10 mouse cellular contexts compared by ENCODE assay signal in genomic region chr7:28601668-28602067, GRCm38 (mm10). TPM values are rescaled to one million over a fixed set of nuclear protein-coding genes. Genes with fewer than 3 reads are reported as not detected.
DNase-seq lines count a peak whose midpoint lies in the region; ATAC-seq lines count a peak whose summit lies in the region.
"Had no signal": no experiment of that assay in that cellular context is flagged by ENCODE, and none has a peak within 500 bp of the region (broad histone marks: within the 10 kb centered on the region; RNA-seq: fewer than 3 reads in every experiment).

No protein-coding gene starts in this region.

- H3K9me3 ChIP-seq in limb, embryonic 10.5 days (replicated peaks): no peaks in the 10 kb centered on the region
- H3K9me3 ChIP-seq: lung, embryonic 15.5 days had no signal

- H3K36me3 ChIP-seq in limb, embryonic 10.5 days: no peaks in the 10 kb centered on the region
- H3K36me3 ChIP-seq: lung, embryonic 15.5 days had no signal

- H3K27ac ChIP-seq in limb, embryonic 10.5 days: no peak overlapping the region
- H3K27ac ChIP-seq: lung, embryonic 15.5 days had no signal

- peak; percentile 78 for DNase-seq in layer of hippocampus, adult 11-12 months (ENCODE audit: low spot score)
- DNase-seq in layer of hippocampus, adult 9-10 months (ENCODE audit: low spot score): no peak
- peak; percentile 36 for DNase-seq in MEL-GATA-1-ER (ENCODE audit: extremely low read depth, low read depth)
- DNase-seq in cerebellum, adult 9-10 months: peak; percentile 85
- DNase-seq in limb, embryonic 10.5 days (ENCODE audit: low spot score): peak; percentile 72
- DNase-seq in right cerebral cortex, adult 18-20 months: peak; percentile 66
- DNase-seq in ovary, postnatal 14 days (ENCODE audit: low spot score): no peak

- H3K4me3 ChIP-seq in limb, embryonic 10.5 days: no peak overlapping the region
- H3K4me3 ChIP-seq: erythroblast, embryonic 14.5 days; lung, embryonic 15.5 days had no signal

- peak; percentile 24; the same call in 1 of the 2 replicates for ATAC-seq in granulocyte monocyte progenitor cell, adult 5-6 weeks (replicated peaks; ENCODE audit: poor library complexity, severe bottlenecking)

- peaks cover 7% of the 10 kb centered on the region for H3K4me1 ChIP-seq in limb, embryonic 10.5 days

- 26% methylated on average over 7 of the region's 7 CpGs for WGBS in limb, embryonic 10.5 days

- no peaks in the 10 kb centered on the region for H3K27me3 ChIP-seq in limb, embryonic 10.5 days (ENCODE audit: low read depth, poor library complexity, severe bottlenecking)
- H3K27me3 ChIP-seq: lung, embryonic 15.5 days had no signal

RNA-seq across cellular contexts. Expression of gene Pak4, which starts 3.7 kb away (rescaled TPM):
- total RNA-seq in granulocyte monocyte progenitor cell, adult 5-6 weeks (2014; fragmentation: Nextera tagmentation): 3.2 and 3.7 TPM in 2 replicates
- total RNA-seq in granulocyte monocyte progenitor cell, adult 5-6 weeks (2017): 3.4 and 6.4 TPM in 2 replicates
- polyA plus RNA-seq in limb, embryonic 10.5 days (2016; fragmentation: Nextera tagmentation; extraction: Ambion mirVana): 64.9 and 69.8 TPM in 2 replicates

RNA-seq across cellular contexts. Expression of gene Samd4b, which starts 3.7 kb away (rescaled TPM):
- 17.5 and 25.0 TPM in 2 replicates for total RNA-seq in granulocyte monocyte progenitor cell, adult 5-6 weeks (2014; fragmentation: Nextera tagmentation)
- 3.4 and 3.9 TPM in 2 replicates for total RNA-seq in granulocyte monocyte progenitor cell, adult 5-6 weeks (2017)
- 38.2 and 40.2 TPM in 2 replicates for polyA plus RNA-seq in limb, embryonic 10.5 days (2016; fragmentation: Nextera tagmentation; extraction: Ambion mirVana)

RNA-seq across cellular contexts. Expression of gene Acp7, which starts 29.5 kb away (rescaled TPM):
- not detected in 2 replicates for total RNA-seq in granulocyte monocyte progenitor cell, adult 5-6 weeks (2014; fragmentation: Nextera tagmentation)
- not detected in 2 replicates for total RNA-seq in granulocyte monocyte progenitor cell, adult 5-6 weeks (2017)
- polyA plus RNA-seq in limb, embryonic 10.5 days (2016; fragmentation: Nextera tagmentation; extraction: Ambion mirVana): not detected in 2 replicates
- polyA plus RNA-seq: erythroblast, embryonic 14.5 days; lung, embryonic 15.5 days had no signal

RNA-seq across cellular contexts. Expression of gene Nccrp1, which starts 54.6 kb away (rescaled TPM):
- not detected in 2 replicates for total RNA-seq in granulocyte monocyte progenitor cell, adult 5-6 weeks (2014; fragmentation: Nextera tagmentation)
- total RNA-seq in granulocyte monocyte progenitor cell, adult 5-6 weeks (2017): not detected in 2 replicates
- not detected in 2 replicates for polyA plus RNA-seq in limb, embryonic 10.5 days (2016; fragmentation: Nextera tagmentation; extraction: Ambion mirVana)
- polyA plus RNA-seq: lung, embryonic 15.5 days had no signal

Comparison
In these comparisons a context has a peak if more than half of its experiments do, and no peak if none do; other contexts are left out.
1. DNase-seq: peak in layer of hippocampus, adult 11-12 months (single experiment), MEL-GATA-1-ER (single experiment), cerebellum, adult 9-10 months (single experiment), limb, embryonic 10.5 days (single experiment) and right cerebral cortex, adult 18-20 months (single experiment); none in layer of hippocampus, adult 9-10 months (single experiment) and ovary, postnatal 14 days (single experiment).